Mouse (Mus musculus): ENCODE data around the gene Plekhb1.
A peak's percentile ranks its signal among the peaks of the same experiment; 100 is the strongest.

- TF ChIP-seq CTCF (IDR thresholded peaks at IDR 0.05; ENCODE audit: borderline replicate concordance, extremely low read depth, insufficient read depth, insufficient read length) (peak; percentile 4; the same call in 1 of the 2 replicates), POLR2A (IDR thresholded peaks at IDR 0.05; ENCODE audit: borderline replicate concordance, extremely low read depth, insufficient read depth, insufficient read length, poor library complexity, severe bottlenecking) (peak; percentile 77; the same call in 1 of the 2 replicates)
Measured at GRCm38 (mm10) chr7:100706143-100706841, 44.1 kb upstream of the Plekhb1 start, which contains the start of gene Fam168a.
